Comparison of ENCODE assay signal across 8 mouse cellular contexts in the genomic region with DNA sequence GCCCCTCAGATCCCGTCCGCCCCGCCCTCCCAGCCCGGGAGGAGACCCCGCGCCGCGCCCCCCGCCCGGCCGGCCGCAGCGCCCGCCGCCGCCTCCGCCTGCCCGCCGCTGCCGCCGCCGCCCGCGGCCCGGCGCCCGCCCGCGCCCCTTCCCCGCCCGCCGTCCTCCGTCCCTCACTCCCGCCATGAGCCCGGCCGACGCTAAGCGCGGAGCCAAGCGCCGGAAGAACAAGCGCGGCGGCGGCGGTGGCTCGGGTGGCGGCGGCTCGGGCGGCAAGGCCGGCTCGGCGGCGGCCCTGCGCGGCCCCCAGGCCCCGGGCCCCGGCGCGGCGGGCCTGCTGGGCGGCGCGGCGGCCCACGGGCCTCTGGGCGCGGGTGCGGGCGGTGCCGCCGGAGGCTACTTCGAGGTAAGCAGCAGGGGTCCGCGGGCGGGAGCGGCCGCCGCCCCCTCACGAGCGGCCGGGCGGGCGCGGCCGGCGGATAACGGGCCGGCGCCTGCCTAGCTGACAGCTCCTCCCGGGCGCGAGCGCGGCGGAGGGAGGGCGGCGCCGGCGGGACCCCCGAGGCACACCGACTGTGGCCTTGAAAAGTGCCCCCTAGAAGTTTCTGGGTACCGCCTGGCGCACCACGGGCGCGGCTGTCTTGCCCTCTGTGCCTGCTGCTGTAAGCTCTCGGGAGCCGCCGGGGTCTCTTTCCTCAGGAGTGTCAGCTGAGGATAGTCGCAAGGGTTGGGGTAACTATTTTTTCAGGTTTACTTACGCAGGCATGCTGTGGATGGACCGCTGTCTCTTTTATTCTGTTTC. TPM values are rescaled to one million over a fixed set of nuclear protein-coding genes. Genes with fewer than 3 reads are reported as not detected.
DNase-seq lines count a peak whose midpoint lies in the region; ATAC-seq and TF ChIP-seq lines count a peak whose summit lies in the region.

No protein-coding gene starts in this region.

- H3K36me3 ChIP-seq in MEL (ENCODE audit: control insufficient read depth in 1 of 2, insufficient read depth in 2 of 2, low read length in 2 of 2): peaks cover 3 to 28% of the 10 kb centered on the region in 2 experiments; a peak in 3 of 4 replicates
- no peaks in the 10 kb centered on the region for H3K36me3 ChIP-seq in forebrain, embryonic 15.5 days

- peak overlapping the region; percentile 88 to 98 for H3K4me3 ChIP-seq in MEL (ENCODE audit: control insufficient read depth in 1 of 2, insufficient read depth in 1 of 2, low read depth in 2 of 2, low read length in 2 of 2)
- peak overlapping the region; percentile 96 for H3K4me3 ChIP-seq in forebrain, embryonic 15.5 days

- no peak for ATAC-seq in forebrain, embryonic 15.5 days (replicated peaks)

- peak overlapping the region; percentile 36; the same call in 1 of the 2 replicates for H3K27ac ChIP-seq in MEL (ENCODE audit: control insufficient read depth, low read depth, low read length)
- H3K27ac ChIP-seq in forebrain, embryonic 15.5 days (replicated peaks): peak overlapping the region; percentile 79

- TF ChIP-seq POLR2A in MEL (IDR thresholded peaks at IDR 0.05; ENCODE audit: control insufficient read depth in 1 of 2, insufficient read depth in 1 of 2, low read depth in 1 of 2, low read length in 2 of 2, poor library complexity in 1 of 2): 0 out of 4 replicates have a peak, but pooled peaks of 1 of the 2 experiments have one; percentile 34

- H3K9me3 ChIP-seq in MEL (replicated peaks; ENCODE audit: insufficient read depth, low read length): no peaks in the 10 kb centered on the region
- no peaks in the 10 kb centered on the region for H3K9me3 ChIP-seq in forebrain, embryonic 15.5 days

- DNase-seq in MEL (ENCODE audit: low read depth, low spot score): peak; percentile 69
- peak; percentile 27 for DNase-seq in c-Kit-positive CD71-positive TER-119-positive erythroid progenitor cells, embryonic 14.5 days (ENCODE audit: low spot score)
- DNase-seq in heart, postnatal 36 days: peak; percentile 31 to 41
- DNase-seq in layer of hippocampus, postnatal 36 days: peak; percentile 32 to 36
- DNase-seq in lung, postnatal 10 days: peak; percentile 45
- DNase-seq in right cerebral cortex, postnatal 25 days: peak; percentile 52
- DNase-seq in urinary bladder, postnatal 36 days (ENCODE audit: low spot score in 2 of 2): peak; percentile 16 to 28

- under 1% methylated on average over 102 of the region's 114 CpGs for WGBS in forebrain, embryonic 15.5 days

- peaks cover 11 to 17% of the 10 kb centered on the region in 2 experiments for H3K4me1 ChIP-seq in MEL (ENCODE audit: control insufficient read depth in 1 of 2, insufficient read depth in 2 of 2, low read length in 2 of 2)
- H3K4me1 ChIP-seq in forebrain, embryonic 15.5 days: peaks cover 24% of the 10 kb centered on the region

- peak overlapping the region; percentile 87 for H3K9ac ChIP-seq in MEL (ENCODE audit: control insufficient read depth, low read depth, low read length, poor library complexity, severe bottlenecking)
- peak overlapping the region; percentile 93 for H3K9ac ChIP-seq in forebrain, embryonic 15.5 days (replicated peaks)

- H3K27me3 ChIP-seq in MEL (ENCODE audit: control insufficient read depth in 1 of 2, insufficient read depth in 2 of 2, low read length in 2 of 2): no peaks in the 10 kb centered on the region
- no peaks in the 10 kb centered on the region for H3K27me3 ChIP-seq in forebrain, embryonic 15.5 days

- peak overlapping the region; percentile 46 for H3K4me2 ChIP-seq in forebrain, embryonic 15.5 days (replicated peaks)

- no peak for TF ChIP-seq CTCF in MEL (IDR thresholded peaks at IDR 0.05 in 2 of 3, conservative IDR thresholded peaks at IDR 0.05 in 1 of 3; ENCODE audit: control insufficient read depth in 1 of 3, insufficient read depth in 1 of 3, low read depth in 2 of 3, low read length in 3 of 3, poor library complexity in 1 of 3, severe bottlenecking in 1 of 3)

- no peak for TF ChIP-seq RAD21 in MEL (IDR thresholded peaks at IDR 0.05; ENCODE audit: low read depth, low read length)

- intact Hi-C loops in heart, postnatal 36 days (cut with DNase I): loop anchor here (5.0 kb wide), 2 partner anchors 42 to 142 kb away; a partner anchor contains a TSS

- H3K79me2 ChIP-seq in MEL (ENCODE audit: control insufficient read depth, insufficient read depth, low read length, poor library complexity): peaks cover 48% of the 10 kb centered on the region

- no peak for TF ChIP-seq EP300 in MEL (IDR thresholded peaks at IDR 0.05; ENCODE audit: low read depth in 1 of 2, low read length in 2 of 2)

TF ChIP-seq in MEL, 35 proteins besides CTCF, POLR2A, EP300 and RAD21:
- TF ChIP-seq ELF1 (IDR thresholded peaks at IDR 0.05; ENCODE audit: low read depth, low read length): no peak
- no peak for TF ChIP-seq CHD2 (IDR thresholded peaks at IDR 0.05; ENCODE audit: low read length)
- no peak for TF ChIP-seq MYB (IDR thresholded peaks at IDR 0.05; ENCODE audit: low read depth, low read length)
- no peak for TF ChIP-seq ETS1 (IDR thresholded peaks at IDR 0.05; ENCODE audit: low read depth, low read length)
- no peak for TF ChIP-seq GATA1 (IDR thresholded peaks at IDR 0.05; ENCODE audit: low read depth, low read length)
- no peak for TF ChIP-seq MYC (IDR thresholded peaks at IDR 0.05; ENCODE audit: low read depth, low read length)
- no peak for TF ChIP-seq MAZ (IDR thresholded peaks at IDR 0.05; ENCODE audit: low read depth, low read length)
- TF ChIP-seq TBP (IDR thresholded peaks at IDR 0.05; ENCODE audit: low read depth, low read length): no peak
- no peak for TF ChIP-seq E2F4 (IDR thresholded peaks at IDR 0.05; ENCODE audit: borderline replicate concordance, low read depth, low read length)
- no peak for TF ChIP-seq ZMIZ1 (IDR thresholded peaks at IDR 0.05; ENCODE audit: low read depth, low read length)
- TF ChIP-seq SIN3A (IDR thresholded peaks at IDR 0.05; ENCODE audit: low read length): peak; percentile 74
- TF ChIP-seq POLR2AphosphoS5 (IDR thresholded peaks at IDR 0.05; ENCODE audit: borderline replicate concordance, low read depth, low read length): no peak
- no peak for TF ChIP-seq GABPA (IDR thresholded peaks at IDR 0.05; ENCODE audit: low read depth, low read length)
- peak; percentile 42; the same call in 1 of the 2 replicates for TF ChIP-seq MXI1 (IDR thresholded peaks at IDR 0.05; ENCODE audit: low read depth, low read length)
- TF ChIP-seq HCFC1 (IDR thresholded peaks at IDR 0.05; ENCODE audit: low read depth, low read length): peak; percentile 14; the same call in 1 of the 2 replicates
- TF ChIP-seq TCF12 (IDR thresholded peaks at IDR 0.05; ENCODE audit: low read depth, low read length): 0 out of 2 replicates have a peak, but pooled peaks have one; percentile 14
- no peak for TF ChIP-seq BHLHE40 (IDR thresholded peaks at IDR 0.05; ENCODE audit: borderline replicate concordance, low read depth, low read length)
- no peak for TF ChIP-seq POLR2AphosphoS2 (IDR thresholded peaks at IDR 0.05; ENCODE audit: low read length)
- TF ChIP-seq KAT2A (conservative IDR thresholded peaks at IDR 0.05; ENCODE audit: low read depth, low read length): no peak
- no peak for TF ChIP-seq MAFK (IDR thresholded peaks at IDR 0.05; ENCODE audit: borderline replicate concordance, low read depth, low read length)
- TF ChIP-seq UBTF (IDR thresholded peaks at IDR 0.05; ENCODE audit: borderline replicate concordance, insufficient read depth, low read depth, low read length): peak; percentile 69; the same call in 1 of the 2 replicates
- TF ChIP-seq TAL1 (IDR thresholded peaks at IDR 0.05; ENCODE audit: low read length): no peak
- TF ChIP-seq RCOR1 (IDR thresholded peaks at IDR 0.05; ENCODE audit: low read depth, low read length): no peak
- no peak for TF ChIP-seq ZKSCAN1 (IDR thresholded peaks at IDR 0.05; ENCODE audit: low read depth, low read length)
- TF ChIP-seq SMC3 (IDR thresholded peaks at IDR 0.05; ENCODE audit: low read depth, low read length): no peak
- no peak for TF ChIP-seq ZC3H11A (IDR thresholded peaks at IDR 0.05; ENCODE audit: low read depth, low read length)
- TF ChIP-seq MEF2A (IDR thresholded peaks at IDR 0.05; ENCODE audit: extremely low read depth, insufficient replicate concordance, low read depth, low read length, poor library complexity, severe bottlenecking): no peak
TF ChIP-seq in MEL: peak in this region for 5.

RNA-seq across cellular contexts. Expression of a gene that starts 0.5 kb away (rescaled TPM):
- total RNA-seq in MEL (2012; rRNA removed): 10.9 and 12.2 TPM in 2 replicates
- 100 to 1,000 TPM in 1 of 2 experiments, 10 to 100 TPM in 1; 37.1 to 317 TPM for polyA plus RNA-seq in MEL (2012; ENCODE audit: insufficient read depth in 1 of 2, insufficient read length in 2 of 2, low read depth in 1 of 2, low replicate concordance in 2 of 2, missing spikeins in 1 of 2)
- polyA plus RNA-seq in forebrain, embryonic 15.5 days (2015; fragmentation: Nextera tagmentation; extraction: Ambion mirVana): 16.7 and 17.9 TPM in 2 replicates
- 10 to 100 TPM; 23.7 TPM for total RNA-seq in heart, postnatal 36 days (2021)
- 10 to 100 TPM; 41.3 to 42.7 TPM for total RNA-seq in layer of hippocampus, postnatal 36 days (2021)

RNA-seq across cellular contexts. Expression of a gene that starts 34.1 kb away (rescaled TPM):
- total RNA-seq in MEL (2012; rRNA removed): 130 and 150 TPM in 2 replicates
- polyA plus RNA-seq in MEL (2012; ENCODE audit: insufficient read depth in 1 of 2, insufficient read length in 2 of 2, low read depth in 1 of 2, low replicate concordance in 2 of 2, missing spikeins in 1 of 2): 100 to 1,000 TPM in 1 of 2 experiments, not detected in 1; 184 TPM
- 139 and 143 TPM in 2 replicates for polyA plus RNA-seq in forebrain, embryonic 15.5 days (2015; fragmentation: Nextera tagmentation; extraction: Ambion mirVana)
- 10 to 100 TPM; 31.0 to 31.7 TPM for total RNA-seq in heart, postnatal 36 days (2021)
- 10 to 100 TPM; 84.8 to 85.9 TPM for total RNA-seq in layer of hippocampus, postnatal 36 days (2021)
